Comparison of ENCODE assay signal across 1 mouse cellular context in genomic region chr14:31205244-31205561, GRCm38 (mm10).
TF ChIP-seq lines count a peak whose summit lies in the region.

No protein-coding gene starts in this region.

TF ChIP-seq in CH12.LX, 34 proteins besides CTCF, POLR2A, EP300 and RAD21:
- no peak for TF ChIP-seq ZKSCAN1 (IDR thresholded peaks at IDR 0.05; ENCODE audit: borderline replicate concordance, low read depth, low read length)
- TF ChIP-seq SMC3 (IDR thresholded peaks at IDR 0.05; ENCODE audit: low read depth, low read length), result no peak
- no peak for TF ChIP-seq SIN3A (IDR thresholded peaks at IDR 0.05; ENCODE audit: low read length)
- no peak for TF ChIP-seq CHD2 (IDR thresholded peaks at IDR 0.05; ENCODE audit: low read length)
- TF ChIP-seq ZC3H11A (IDR thresholded peaks at IDR 0.05; ENCODE audit: low read depth, low read length), result no peak
- no peak for TF ChIP-seq POLR2AphosphoS2 (IDR thresholded peaks at IDR 0.05; ENCODE audit: low read depth, low read length)
- no peak for TF ChIP-seq USF2 (conservative IDR thresholded peaks at IDR 0.05; ENCODE audit: low read depth, low read length)
